Mouse (Mus musculus) macrophage (primary cell): ENCODE results near the gene Gpatch8. TPM values are rescaled to one million over a fixed set of nuclear protein-coding genes. Genes with fewer than 3 reads are reported as not detected.

Experiments
- H3K27ac ChIP-seq: fragments of 350-480 bp; formaldehyde crosslinking; 2 replicates; pipeline ENCODE4 v1.9.0; 2021
- H3K36me3 ChIP-seq: fragments of 350-480 bp; formaldehyde crosslinking; 2 replicates; pipeline ENCODE4 v1.9.0; 2021; ENCODE audit errors: inconsistent target
- H3K4me3 ChIP-seq: fragments of 350-480 bp; formaldehyde crosslinking; 2 replicates; pipeline ENCODE4 v1.9.0; 2021; ENCODE audit errors: inconsistent target
- H3K79me2 ChIP-seq: fragments of 350-480 bp; formaldehyde crosslinking; 2 replicates; pipeline ENCODE4 v1.9.0; 2021; ENCODE audit errors: inconsistent target
- WGBS: methylation state at CpG from one replicate; pipeline ENCODE4 v1.1.7; 2026; ENCODE audit warnings: inconsistent platforms; ENCODE audit not compliant: missing documents; 5-methylcytosine and 5-hydroxymethylcytosine counted together
- polyA plus RNA-seq: library from polyadenylated mRNA; stranded (reverse); fragments of 250-400 nt; gene quantifications from 3 replicates; pipeline ENCODE4 v1.2.4, GENCODE M21; 2018; ENCODE audit warnings: inconsistent platforms

Gene Gpatch8
- polyA plus RNA-seq, 1 experiment from 2014 or later, result 21.0 TPM

DNA sequence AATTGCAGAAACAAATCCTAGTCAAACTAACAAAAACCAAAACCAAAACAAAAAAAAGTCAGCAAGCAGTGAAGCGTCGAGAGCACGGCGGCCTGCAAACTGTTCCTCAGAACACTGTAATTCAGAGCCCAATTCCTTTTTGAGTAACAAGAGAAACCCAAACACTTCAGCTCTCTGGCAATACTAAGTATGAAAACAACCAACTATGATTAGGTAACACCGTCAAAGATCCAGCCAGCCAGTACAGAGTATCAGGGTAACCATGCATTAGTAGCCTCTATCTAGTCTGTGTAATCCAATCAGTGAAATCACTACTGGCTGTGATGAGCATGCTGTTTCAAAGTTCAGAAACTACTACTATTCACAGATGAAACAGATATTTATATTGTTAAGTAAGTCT is 60.5 kb downstream of the Gpatch8 start:
- Histone ChIP-seq H3K4me3 (no peak overlapping the region), H3K27ac (no peak overlapping the region), H3K36me3 (peaks cover 33% of the 10 kb centered on the region; the same call in 1 of the 2 replicates), H3K79me2 (no peaks in the 10 kb centered on the region)
- 97% methylated on average over 5 of the region's 5 CpGs for WGBS

DNA sequence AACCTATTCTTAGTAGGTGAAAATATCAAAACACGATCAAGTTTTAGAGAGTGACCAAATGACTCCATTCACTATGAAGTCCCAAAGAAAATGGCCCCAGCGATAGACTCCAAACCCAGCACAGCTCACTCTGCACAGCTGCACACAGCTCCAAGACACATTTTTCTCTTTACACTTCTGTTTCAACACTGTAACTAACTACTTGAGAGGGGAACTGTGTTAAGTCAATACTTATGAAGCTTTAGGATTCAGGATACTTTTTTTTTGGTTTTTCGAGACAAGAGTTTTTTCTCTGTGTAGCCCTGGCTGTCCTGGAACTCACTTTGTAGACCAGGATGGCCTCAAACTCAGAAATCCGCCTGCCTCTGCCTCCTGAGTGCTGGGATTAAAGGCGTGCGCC is 61.1 kb downstream of the Gpatch8 start:
- WGBS, result 97% methylated on average over 6 of the region's 6 CpGs
- Histone ChIP-seq H3K36me3 (peaks cover 27% of the 10 kb centered on the region; the same call in 1 of the 2 replicates), H3K79me2 (no peaks in the 10 kb centered on the region)

DNA sequence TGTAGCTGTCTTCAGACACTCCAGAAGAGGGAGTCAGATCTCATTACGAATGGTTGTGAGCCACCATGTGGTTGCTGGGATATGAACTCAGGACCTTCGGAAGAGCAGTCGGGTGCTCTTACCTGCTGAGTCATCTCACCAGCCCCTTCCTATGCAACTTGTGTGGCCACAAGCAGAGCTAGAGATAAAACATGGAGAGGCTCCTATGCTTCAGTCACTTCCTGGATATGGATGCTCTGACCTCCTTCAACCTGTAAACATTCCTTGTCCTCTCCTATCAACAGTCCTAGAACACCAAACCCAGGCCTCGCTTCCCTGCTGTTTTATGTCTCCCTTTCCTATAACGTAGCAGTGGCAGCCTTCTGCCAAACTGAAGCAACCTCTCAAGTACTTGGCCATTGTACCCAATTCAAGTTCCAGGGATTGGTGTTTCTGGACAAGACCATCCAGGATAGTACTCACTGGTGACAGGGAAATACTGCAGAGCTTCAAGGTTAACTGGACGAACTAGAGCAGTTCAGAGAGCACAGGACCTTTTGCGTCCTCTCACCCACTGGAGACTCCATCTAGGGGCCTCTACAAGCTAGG is 62.0 kb downstream of the Gpatch8 start:
- no peak overlapping the region for H3K27ac ChIP-seq
- H3K36me3 ChIP-seq, result peaks cover 17% of the 10 kb centered on the region; the same call in 1 of the 2 replicates
- H3K4me3 ChIP-seq, result no peak overlapping the region
- WGBS, result 79% methylated on average over 7 of the region's 7 CpGs
- H3K79me2 ChIP-seq, result no peaks in the 10 kb centered on the region

More for the DNA sequence above, 61.1 kb downstream of the Gpatch8 start:
- Histone ChIP-seq H3K27ac (no peak overlapping the region), H3K4me3 (no peak overlapping the region)

DNA sequence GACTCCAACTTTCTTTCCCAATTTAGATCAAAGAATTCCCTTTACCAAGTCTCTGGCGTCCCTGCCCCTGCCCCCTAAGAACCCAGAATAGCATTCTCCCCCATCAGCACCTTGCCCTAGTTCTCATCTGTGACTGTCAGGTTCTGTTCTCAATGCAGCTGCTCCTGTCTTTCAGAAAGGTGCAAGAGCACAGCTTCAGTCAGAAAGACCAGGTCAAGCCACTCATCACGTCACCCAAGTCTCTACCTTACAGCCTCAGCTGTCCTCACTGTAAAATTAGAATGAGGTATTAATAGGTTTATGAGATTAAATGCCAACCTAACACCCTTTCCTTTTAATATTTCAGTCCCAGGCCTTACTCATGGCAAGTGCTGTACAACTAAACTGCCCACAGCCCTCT is 63.0 kb downstream of the Gpatch8 start:
- peaks cover 12% of the 10 kb centered on the region; the same call in 1 of the 2 replicates for H3K36me3 ChIP-seq
- H3K79me2 ChIP-seq, result no peaks in the 10 kb centered on the region
- WGBS, result 98% methylated on average over 2 of the region's 2 CpGs
- H3K4me3 ChIP-seq, result no peak overlapping the region
- no peak overlapping the region for H3K27ac ChIP-seq

DNA sequence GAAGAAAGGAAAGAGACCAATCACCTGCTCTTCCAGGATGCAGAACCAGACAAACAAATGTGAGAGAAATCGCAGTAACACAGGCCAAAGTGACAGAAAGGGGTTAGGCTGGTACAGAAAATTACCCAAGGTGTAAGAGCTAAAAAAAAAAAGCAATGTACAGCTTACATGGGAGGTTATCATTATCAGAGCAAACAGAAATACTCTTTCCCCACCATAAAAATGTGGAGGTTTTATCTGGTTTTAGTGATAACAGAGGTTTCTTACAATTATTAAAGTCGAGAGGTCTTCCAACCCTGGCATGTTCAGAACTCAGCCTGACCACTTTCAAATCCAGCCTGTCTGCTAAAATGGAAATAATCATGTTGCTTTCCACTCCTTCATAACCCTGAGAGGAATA is 68.3 kb downstream of the Gpatch8 start:
- Histone ChIP-seq H3K79me2 (no peaks in the 10 kb centered on the region), H3K27ac (no peak overlapping the region), H3K4me3 (no peak overlapping the region), H3K36me3 (peaks cover 21% of the 10 kb centered on the region)
- WGBS, result 80% methylated on average over 2 of the region's 2 CpGs

DNA sequence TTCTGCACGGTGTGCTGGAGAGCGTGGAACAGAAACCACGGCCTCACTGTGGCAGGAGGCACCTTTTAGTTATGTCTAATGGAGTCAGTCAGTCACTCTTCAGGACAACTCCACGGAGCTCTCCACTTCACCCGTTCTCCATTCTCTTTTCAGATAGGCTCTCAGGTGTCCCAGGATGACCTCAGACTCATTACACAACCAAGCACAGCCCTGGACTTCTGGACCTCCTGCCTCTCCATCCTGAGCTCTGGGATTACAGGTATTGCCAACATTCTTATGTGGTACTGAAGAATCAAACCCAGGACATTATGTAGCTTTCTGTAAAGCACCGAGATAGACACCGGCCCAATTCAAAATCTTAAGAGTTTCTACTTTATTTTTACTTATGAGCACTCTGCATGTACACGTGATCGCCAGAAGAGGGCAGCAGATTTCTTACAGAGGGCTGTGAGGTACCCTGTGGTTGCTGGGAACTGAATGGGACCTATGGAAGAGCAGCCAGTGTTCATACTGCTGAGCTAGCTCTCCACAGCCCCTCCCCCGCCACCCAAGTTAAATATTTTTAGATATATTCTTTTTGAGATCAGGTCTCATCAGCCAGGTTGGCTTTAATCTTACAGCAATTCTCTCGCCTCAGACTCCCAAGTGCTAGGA is 69.3 kb downstream of the Gpatch8 start:
- Histone ChIP-seq H3K4me3 (no peak overlapping the region), H3K27ac (no peak overlapping the region), H3K36me3 (peaks cover 30% of the 10 kb centered on the region), H3K79me2 (no peaks in the 10 kb centered on the region)
- 69% methylated on average over 11 of the region's 11 CpGs for WGBS

DNA sequence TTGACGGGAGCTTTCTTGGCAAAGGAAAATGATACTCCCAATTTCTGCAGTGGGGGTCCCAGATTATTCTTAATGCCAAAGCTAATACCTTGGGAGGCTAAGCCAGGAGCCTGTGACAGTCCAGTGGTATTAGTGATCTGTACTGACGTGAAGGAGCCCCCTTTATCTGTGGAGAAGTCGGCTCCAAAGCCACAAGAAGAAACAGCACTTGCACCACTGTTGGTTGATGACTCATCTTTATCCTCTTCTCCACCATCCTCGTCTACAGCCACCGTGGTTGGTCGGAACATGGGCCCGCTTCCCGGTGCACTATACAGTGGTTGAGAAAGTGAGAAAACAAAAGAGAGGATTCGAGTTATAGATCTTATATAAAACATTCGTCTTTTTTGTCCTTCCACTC is 74.4 kb downstream of the Gpatch8 start:
- H3K79me2 ChIP-seq, result no peaks in the 10 kb centered on the region
- H3K36me3 ChIP-seq, result peaks cover 59% of the 10 kb centered on the region
- no peak overlapping the region for H3K27ac ChIP-seq
- H3K4me3 ChIP-seq, result no peak overlapping the region
- 82% methylated on average over 9 of the region's 10 CpGs for WGBS

DNA sequence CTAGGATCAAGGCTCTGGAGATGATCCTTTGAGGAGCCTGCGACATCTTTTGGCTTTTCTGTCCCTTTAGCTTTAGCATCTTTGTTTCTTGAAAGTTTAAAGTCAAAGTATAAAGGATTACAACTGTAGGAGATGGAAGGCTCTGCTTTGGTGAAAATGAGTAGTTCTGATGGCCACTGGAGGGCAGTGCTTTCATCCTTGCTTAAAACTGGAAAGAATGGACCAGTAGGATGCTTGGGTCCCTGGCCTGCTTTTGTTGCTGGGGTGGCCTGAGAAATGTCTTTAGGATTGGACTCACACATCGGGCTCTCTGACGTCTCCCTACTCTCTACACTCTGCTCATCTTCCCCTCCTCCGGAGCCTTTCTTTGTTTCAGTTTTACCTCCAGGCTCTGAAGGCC is 75.3 kb downstream of the Gpatch8 start:
- H3K27ac ChIP-seq, result no peak overlapping the region
- no peak overlapping the region for H3K4me3 ChIP-seq
- H3K36me3 ChIP-seq, result peaks cover 50% of the 10 kb centered on the region
- WGBS, result 92% methylated on average over 4 of the region's 4 CpGs
- H3K79me2 ChIP-seq, result no peaks in the 10 kb centered on the region

DNA sequence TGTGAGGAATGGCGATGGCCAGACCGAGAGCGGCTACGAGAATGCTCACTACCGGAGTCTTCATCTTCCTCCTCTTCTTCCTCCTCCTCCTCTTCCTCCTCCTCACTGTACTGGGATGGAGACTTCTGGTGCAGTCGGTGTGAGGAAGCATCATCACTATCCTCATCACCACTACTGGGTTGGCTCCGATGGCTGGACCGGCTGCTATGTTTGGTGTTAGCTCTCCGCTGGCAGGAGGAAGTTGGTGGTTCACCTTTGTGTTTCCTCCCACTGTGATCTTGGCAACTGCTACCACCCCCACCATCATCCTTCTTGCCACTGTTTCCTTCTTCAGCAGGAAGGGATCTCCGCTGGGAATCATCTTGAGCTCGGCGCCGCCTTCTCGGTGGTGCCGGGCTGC is 76.1 kb downstream of the Gpatch8 start:
- 76% methylated on average over 12 of the region's 15 CpGs for WGBS
- H3K27ac ChIP-seq, result no peak overlapping the region
- no peak overlapping the region for H3K4me3 ChIP-seq
- H3K79me2 ChIP-seq, result no peaks in the 10 kb centered on the region
- H3K36me3 ChIP-seq, result peaks cover 46% of the 10 kb centered on the region

DNA sequence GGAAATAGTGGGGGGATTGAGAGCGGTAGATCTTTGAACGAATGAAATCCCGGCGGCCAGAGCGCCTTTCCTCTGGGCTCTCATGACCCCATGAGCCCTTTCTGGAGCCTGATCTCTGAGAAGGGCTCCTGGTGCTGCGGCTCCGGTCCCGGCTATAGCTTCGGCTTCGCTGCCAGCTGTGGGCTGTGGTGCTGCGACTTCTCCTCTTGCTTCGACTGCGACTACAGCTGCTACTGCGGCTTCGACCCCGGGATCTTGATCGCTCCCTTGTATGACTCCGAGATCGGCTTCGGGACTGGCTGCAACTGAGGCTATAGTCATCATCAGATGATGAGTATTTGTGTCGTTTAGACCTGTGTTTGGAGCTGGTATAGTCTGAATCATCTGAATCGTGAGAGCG is 76.6 kb downstream of the Gpatch8 start:
- no peak overlapping the region for H3K27ac ChIP-seq
- no peak overlapping the region for H3K4me3 ChIP-seq
- 98% methylated on average over 11 of the region's 23 CpGs for WGBS
- peaks cover 41% of the 10 kb centered on the region for H3K36me3 ChIP-seq
- no peaks in the 10 kb centered on the region for H3K79me2 ChIP-seq

DNA sequence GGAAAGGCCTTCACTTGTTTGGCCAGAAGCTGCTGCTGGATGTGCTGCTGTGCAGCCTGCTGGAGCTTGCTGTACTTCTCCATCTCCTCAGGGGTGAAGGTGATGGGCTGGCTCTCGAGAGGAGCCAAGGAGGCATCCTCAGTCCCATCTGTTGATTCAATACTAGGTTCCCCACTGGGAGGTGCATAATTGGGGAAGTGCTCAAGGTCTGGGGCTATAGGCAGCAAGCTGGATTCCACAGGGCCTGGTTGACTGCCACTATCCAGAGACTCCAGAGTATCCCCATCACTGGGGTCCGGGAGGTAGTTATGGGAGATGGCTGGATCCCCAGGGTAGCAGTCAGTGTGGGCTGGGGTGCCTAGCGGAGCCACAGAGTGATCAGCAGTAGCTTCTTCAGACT is 77.5 kb downstream of the Gpatch8 start:
- H3K36me3 ChIP-seq, result peaks cover 40% of the 10 kb centered on the region
- H3K79me2 ChIP-seq, result no peaks in the 10 kb centered on the region
- 86% methylated on average over 3 of the region's 3 CpGs for WGBS
- no peak overlapping the region for H3K27ac ChIP-seq
- H3K4me3 ChIP-seq, result no peak overlapping the region

DNA sequence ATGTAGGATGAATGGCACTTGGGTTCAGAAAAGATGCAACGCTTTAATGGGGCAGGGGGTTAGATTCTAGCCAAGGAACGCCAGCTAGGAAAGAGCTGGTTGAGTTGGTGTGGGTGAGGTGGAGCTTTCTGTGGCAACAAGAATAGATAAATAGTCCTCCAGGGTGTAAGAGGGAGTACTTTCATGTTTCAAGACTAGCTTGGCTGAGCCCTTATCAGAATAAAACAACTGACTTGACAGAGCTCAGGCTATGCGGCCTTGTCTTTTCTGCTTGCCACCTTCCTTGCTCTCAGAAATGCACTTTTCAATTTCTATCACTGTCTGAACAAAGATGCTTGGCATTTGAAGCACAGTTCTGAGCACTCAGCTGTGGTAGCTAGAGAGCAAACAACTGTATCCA is 81.2 kb downstream of the Gpatch8 start:
- WGBS, result 95% methylated on average over 3 of the region's 3 CpGs
- H3K4me3 ChIP-seq, result no peak overlapping the region
- H3K36me3 ChIP-seq, result peaks cover 11% of the 10 kb centered on the region; the same call in 1 of the 2 replicates
- H3K79me2 ChIP-seq, result no peaks in the 10 kb centered on the region
- H3K27ac ChIP-seq, result no peak overlapping the region

DNA sequence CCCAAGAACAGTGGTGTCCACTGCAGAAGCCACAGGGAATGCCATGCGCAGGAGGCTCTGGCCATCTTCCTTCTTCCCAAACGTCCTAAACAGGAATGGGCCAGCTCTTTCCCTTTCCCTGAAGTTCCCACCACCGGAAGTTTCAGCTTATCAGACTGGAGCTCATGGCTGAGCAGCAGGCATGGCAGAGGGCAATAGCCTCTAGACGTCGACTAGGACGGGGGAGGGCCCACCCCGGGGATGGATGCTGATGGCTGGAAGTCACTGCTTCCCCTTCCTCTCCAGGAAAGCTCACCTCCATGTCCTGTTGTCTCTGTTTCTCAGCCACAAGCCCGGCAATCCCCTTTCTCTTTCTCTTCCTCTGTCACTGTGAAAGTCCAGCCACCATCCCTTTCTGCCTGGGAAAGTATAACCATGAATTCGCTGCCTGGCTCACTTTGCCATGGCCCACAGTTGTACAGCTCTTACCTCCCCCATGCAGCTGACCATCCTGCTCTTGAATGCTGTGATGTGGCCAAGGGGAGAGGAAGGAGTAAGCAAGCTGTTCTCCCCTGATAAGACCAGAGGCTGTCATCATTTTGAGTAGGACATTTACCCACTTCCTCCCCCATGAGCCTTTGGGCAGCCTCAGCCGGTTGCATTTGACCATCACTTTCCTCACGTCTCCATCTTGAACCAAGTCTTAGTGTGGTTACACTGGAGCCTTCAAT is 86.4 kb downstream of the Gpatch8 start, which contains the start of gene Itga2b:
Gene Itga2b (minus strand): TSS at position 475 of the 710 bp plus-strand sequence.
- Histone ChIP-seq H3K36me3 (no peaks in the 10 kb centered on the region), H3K79me2 (no peaks in the 10 kb centered on the region), H3K27ac (no peak within 1 kb of the TSS), H3K4me3 (no peak within 1 kb of the TSS)
- WGBS, result 11% methylated on average over 11 of the region's 11 CpGs

DNA sequence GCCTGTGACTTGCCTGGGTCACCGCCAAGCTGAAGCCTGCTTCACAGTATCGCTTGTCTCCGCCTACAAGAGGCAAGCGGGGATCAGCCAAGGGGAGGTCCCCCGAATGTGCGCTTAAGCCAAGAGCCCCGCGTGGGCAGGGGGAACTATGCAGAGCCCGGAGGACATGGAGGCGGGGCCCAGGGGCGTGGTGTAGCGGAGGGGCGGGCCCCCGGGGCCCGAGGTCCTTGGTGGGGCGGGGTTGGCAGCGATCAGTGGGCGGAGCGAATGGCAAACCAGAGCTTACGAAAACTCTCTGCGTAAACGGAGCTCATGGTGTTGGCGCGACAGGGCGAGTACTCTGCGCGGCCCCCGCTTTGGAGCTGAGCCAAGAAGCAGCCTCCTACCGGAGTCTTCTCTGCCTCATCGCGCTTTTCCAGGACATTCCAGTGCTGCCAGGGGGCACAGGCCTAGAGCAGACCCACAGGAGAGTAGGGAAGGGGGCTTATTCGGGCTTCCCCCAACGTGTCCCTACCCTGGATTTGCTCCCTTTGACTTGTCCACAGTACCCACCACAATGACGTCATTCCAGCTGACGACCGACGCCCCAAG is 89.1 kb downstream of the Gpatch8 start:
- H3K27ac ChIP-seq, result no peak overlapping the region
- under 1% methylated on average over 37 of the region's 37 CpGs for WGBS
- no peaks in the 10 kb centered on the region for H3K36me3 ChIP-seq

More for the DNA sequence above, 89.1 kb downstream of the Gpatch8 start:
- Histone ChIP-seq H3K79me2 (no peaks in the 10 kb centered on the region), H3K4me3 (peak overlapping the region; percentile 16; the same call in 1 of the 2 replicates)
